ENCODE assay signal across 9 mouse cellular contexts in genomic region chr6:88189312-88190042, GRCm38 (mm10). TPM values are rescaled to one million over a fixed set of nuclear protein-coding genes. Genes with fewer than 3 reads are reported as not detected.
DNase-seq lines count a peak whose midpoint lies in the region; ATAC-seq lines count a peak whose summit lies in the region.
"Had no signal": no experiment of that assay in that cellular context is flagged by ENCODE, and none has a peak within 500 bp of the region (broad histone marks: within the 10 kb centered on the region; RNA-seq: fewer than 3 reads in every experiment).

No protein-coding gene starts in this region.

- intact Hi-C loops in gastrocnemius, postnatal 14 days (cut with DNase I; ENCODE audit: low total_unique reads): loop anchor here (5.0 to 10.0 kb wide), 5 partner anchors 53 to 305 kb away; no protein-coding TSS in a partner anchor

- ATAC-seq in activated CD4-positive, CD25-positive, alpha-beta regulatory T cell, adult 4 months: peak; percentile 52
- ATAC-seq in common myeloid progenitor, adult 5-6 weeks (replicated peaks; ENCODE audit: low read depth, poor library complexity, severe bottlenecking): peak; percentile 69
- peak; percentile 48 for ATAC-seq in inflammation-experienced regulatory T-cells, adult 6 months

- peak; percentile 51 for DNase-seq in gastrocnemius, postnatal 14 days
- DNase-seq in left cerebral cortex, adult 8-10 months (ENCODE audit: low spot score in 2 of 2): peak; percentile 53 to 66
- peak; percentile 82 to 86 for DNase-seq in lung, postnatal 4 days
- DNase-seq in right cerebral cortex, adult 2 months (ENCODE audit: low spot score in 2 of 2): peak; percentile 67 to 74
- DNase-seq in urinary bladder, postnatal 36 days (ENCODE audit: low spot score in 2 of 2): peak; percentile 80 to 85

RNA-seq across cellular contexts. Expression of gene Gata2, which starts 4.2 kb away (rescaled TPM):
- not detected for polyA plus RNA-seq in activated CD4-positive, CD25-positive, alpha-beta regulatory T cell, adult 4 months (2017; shearing (Covaris generic))
- total RNA-seq in common myeloid progenitor, adult 5-6 weeks (2017): 48.1 and 78.8 TPM in 2 replicates
- total RNA-seq in gastrocnemius, postnatal 14 days (2021): 1 to 10 TPM; 5.4 to 7.4 TPM
- polyA plus RNA-seq in inflammation-experienced regulatory T-cells, adult 6 months (2017; shearing (Covaris generic)): not detected
- 1 to 10 TPM; 4.4 to 6.8 (median 6.2) TPM for total RNA-seq in left cerebral cortex, adult 8-10 months (2022)

RNA-seq across cellular contexts. Expression of gene Dnajb8, which starts 32.6 kb away (rescaled TPM):
- not detected for polyA plus RNA-seq in activated CD4-positive, CD25-positive, alpha-beta regulatory T cell, adult 4 months (2017; shearing (Covaris generic))
- total RNA-seq in common myeloid progenitor, adult 5-6 weeks (2017): not detected in 2 replicates
- total RNA-seq in gastrocnemius, postnatal 14 days (2021): not detected
- not detected for polyA plus RNA-seq in inflammation-experienced regulatory T-cells, adult 6 months (2017; shearing (Covaris generic))
- not detected for total RNA-seq in left cerebral cortex, adult 8-10 months (2022)
- total RNA-seq: neutrophil, adult 5-6 weeks had no signal

Comparison
In these comparisons a context has a peak if more than half of its experiments do, and no peak if none do; other contexts are left out.
1. Peak in every context shown above with its lines: DNase-seq and ATAC-seq.